Mouse (Mus musculus) C2C12 (cell line): ENCODE measurements at regions not wholly inside any gene's neighbourhood (a gene's known extent, or its start where the extent isn't known, plus 50 kb on each side); places are given as distances from the start of the nearest gene placed in this dataset.

Experiments
- CTCF ChIP-seq: IDR thresholded peaks from one replicate; pipeline ENCODE4 v1.5.1; 2011; ENCODE audit not compliant: control insufficient read depth, insufficient read depth, insufficient read length
- MAX ChIP-seq: IDR thresholded peaks from one replicate; pipeline ENCODE4 v1.6.1; 2011; ENCODE audit warnings: mild to moderate bottlenecking, control low read depth
- MYOD1 ChIP-seq: IDR thresholded peaks from one replicate; pipeline ENCODE4 v1.6.1; 2011; ENCODE audit warnings: low read depth; ENCODE audit not compliant: control insufficient read depth, insufficient read length
- MYOG ChIP-seq: IDR thresholded peaks from one replicate; pipeline ENCODE4 v1.6.1; 2011; ENCODE audit not compliant: control insufficient read depth, insufficient read length; ENCODE audit errors: extremely low read depth

DNA sequence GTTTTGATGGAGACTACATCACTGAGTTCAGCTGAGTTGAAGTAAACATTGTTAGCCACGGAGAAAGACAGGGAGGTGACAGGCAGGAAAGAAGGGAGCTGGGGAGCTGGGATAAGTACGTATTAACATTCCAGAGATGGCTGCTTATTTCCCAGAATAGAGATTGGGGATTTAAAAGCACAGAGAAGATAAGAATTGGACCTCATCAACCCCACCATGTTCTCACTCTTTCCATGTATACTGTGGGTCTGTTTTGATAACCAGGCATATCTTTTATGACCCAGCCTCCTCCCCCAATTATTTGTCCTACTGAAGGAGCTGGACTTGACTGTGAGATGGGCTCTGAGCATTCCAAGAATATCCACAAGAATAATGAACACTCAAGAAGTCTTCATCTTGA is 61.4 kb upstream of the Cd28 start:
- no peak for TF ChIP-seq MYOG
- TF ChIP-seq MAX, result no peak
- no peak for TF ChIP-seq CTCF
- TF ChIP-seq MYOD1, result no peak
